Mouse (Mus musculus) liver, embryonic 16.5 days (tissue): ENCODE results near the gene Gm17622. TPM values are rescaled to one million over a fixed set of nuclear protein-coding genes. Genes with fewer than 3 reads are reported as not detected.

Source experiments
- ATAC-seq: fragments of 200-750 bp; cut with Nextera tagmentation; 2 replicates; pipeline ENCODE4 v1.8.0; 2017; ENCODE audit warnings: low read depth, mild to moderate bottlenecking, moderate number of reproducible peaks, moderate library complexity
- H3K27ac ChIP-seq: fragments of 300-500 bp; sonication (generic); 2 replicates; pipeline ENCODE4 v1.5.1; 2014; ENCODE audit warnings: mild to moderate bottlenecking, low read length
- H3K27me3 ChIP-seq: fragments of 300-500 bp; sonication (generic); 2 replicates; pipeline ENCODE4 v1.6.1; 2014; ENCODE audit warnings: low read depth, low read length, mixed read lengths; ENCODE audit not compliant: control insufficient read depth, insufficient read depth
- H3K36me3 ChIP-seq: fragments of 300-500 bp; sonication (generic); 2 replicates; pipeline ENCODE4 v1.6.1; 2014; ENCODE audit warnings: mild to moderate bottlenecking; ENCODE audit not compliant: control insufficient read depth, insufficient read depth
- H3K4me1 ChIP-seq: fragments of 300-500 bp; sonication (generic); 2 replicates; pipeline ENCODE4 v1.6.1; 2014; ENCODE audit warnings: low read depth, low read length, mixed read lengths; ENCODE audit not compliant: control insufficient read depth
- H3K4me2 ChIP-seq: fragments of 300-500 bp; sonication (generic); 2 replicates; pipeline ENCODE4 v1.6.1; 2014; ENCODE audit warnings: low read depth, low read length, mixed read lengths
- H3K4me3 ChIP-seq: fragments of 300-500 bp; sonication (generic); 2 replicates; pipeline ENCODE4 v1.5.1; 2014; ENCODE audit warnings: low read depth, mild to moderate bottlenecking, low read length
- H3K9ac ChIP-seq: fragments of 300-500 bp; sonication (generic); 2 replicates; pipeline ENCODE4 v1.6.1; 2014; ENCODE audit warnings: low read depth, low read length
- H3K9me3 ChIP-seq: fragments of 300-500 bp; sonication (generic); replicated peaks from 2 replicates; pipeline ENCODE4 v1.6.1; 2016; ENCODE audit warnings: low read length; ENCODE audit not compliant: control insufficient read depth
- WGBS: fragments of 180-500 bp; shearing (Covaris S2); extraction: QIAGEN DNeasy Blood & Tissue Kit; methylation state at CpG from one replicate; pipeline ENCODE4 v1.1.7; 2014; ENCODE audit not compliant: insufficient replicate concordance; 5-methylcytosine and 5-hydroxymethylcytosine counted together
- polyA plus RNA-seq: library from polyadenylated mRNA; unstranded; fragments of >200 nt; fragmentation: Nextera tagmentation; extraction: Ambion mirVana; gene quantifications from 2 replicates; pipeline ENCODE4 v1.2.1, GENCODE M21; 2015

The Gm17622 gene
- polyA plus RNA-seq, 1 experiment from 2014 or later: not detected

DNA sequence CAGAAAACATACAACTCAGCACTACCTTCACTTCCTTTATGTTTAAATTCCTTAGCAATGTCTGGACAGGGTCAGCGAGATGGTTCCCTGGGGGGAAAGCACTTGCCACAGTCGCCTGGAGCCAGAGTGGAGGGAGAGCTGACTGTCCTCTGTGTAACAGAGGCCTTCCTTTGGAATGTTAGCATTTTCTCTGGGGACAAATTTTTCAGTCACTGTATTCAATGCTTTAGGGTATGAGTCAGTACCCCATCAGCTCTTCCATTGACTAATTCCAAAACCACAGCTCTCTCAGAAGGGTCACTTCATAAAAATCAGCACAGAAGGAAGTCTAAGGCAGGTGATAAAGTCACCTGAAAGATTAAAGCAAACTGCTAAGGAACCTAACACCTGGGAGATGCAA, 43.2 kb downstream of the Gm17622 start:
- no peak for ATAC-seq

DNA sequence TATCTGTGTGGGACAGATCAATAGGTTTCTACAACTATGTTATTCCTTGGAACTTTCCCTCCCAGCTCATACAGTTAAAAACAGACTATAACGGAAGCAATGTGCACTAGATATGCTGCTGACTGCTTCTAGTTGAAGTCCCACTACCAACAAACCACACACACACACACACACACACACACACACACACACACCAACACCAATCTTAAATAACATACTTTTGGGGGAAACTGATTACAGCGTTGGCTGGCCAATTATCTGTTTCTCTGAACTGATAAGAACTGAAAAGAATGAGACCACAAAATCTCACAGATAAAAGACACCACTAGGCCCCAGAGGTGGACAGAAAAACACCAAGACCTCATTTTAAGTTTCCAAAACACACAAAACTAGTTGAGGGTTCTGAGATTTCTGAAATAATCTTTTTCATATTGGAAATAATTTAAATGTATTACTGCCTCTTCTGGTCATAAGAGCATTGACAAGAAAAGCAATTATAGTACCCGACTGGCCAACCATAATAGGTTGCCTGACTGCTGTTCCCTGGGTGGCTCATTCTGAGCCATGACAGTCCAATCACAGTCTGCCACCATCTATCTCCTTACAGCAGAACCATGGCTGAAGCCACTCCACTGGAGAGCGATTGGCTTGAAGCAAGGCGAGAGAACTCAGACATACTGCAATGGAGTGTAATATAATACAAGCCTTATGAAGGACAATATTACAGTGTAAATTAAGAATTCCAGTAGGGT, 46.5 kb downstream of the Gm17622 start:
- Histone ChIP-seq H3K4me1 (no peaks in the 10 kb centered on the region; the same call in none of the 2 replicates), H3K4me3 (no peak overlapping the region), H3K36me3 (no peaks in the 10 kb centered on the region), H3K9me3 (no peaks in the 10 kb centered on the region), H3K4me2 (no peak overlapping the region), H3K27me3 (no peaks in the 10 kb centered on the region), H3K9ac (no peak overlapping the region), H3K27ac (no peak overlapping the region)
- WGBS: 39% methylated on average over 5 of the region's 5 CpGs
- no peak for ATAC-seq

More for the DNA sequence above, 43.2 kb downstream of the Gm17622 start:
- H3K4me2 ChIP-seq: no peak overlapping the region
- 70% methylated on average over 2 of the region's 2 CpGs for WGBS
- H3K9ac ChIP-seq: no peak overlapping the region
- H3K4me3 ChIP-seq: no peak overlapping the region
- no peaks in the 10 kb centered on the region for H3K27me3 ChIP-seq
- H3K27ac ChIP-seq: no peak overlapping the region
- no peaks in the 10 kb centered on the region; the same call in 1 of the 2 replicates for H3K4me1 ChIP-seq
- H3K36me3 ChIP-seq: no peaks in the 10 kb centered on the region; the same call in 1 of the 2 replicates
- no peaks in the 10 kb centered on the region for H3K9me3 ChIP-seq

DNA sequence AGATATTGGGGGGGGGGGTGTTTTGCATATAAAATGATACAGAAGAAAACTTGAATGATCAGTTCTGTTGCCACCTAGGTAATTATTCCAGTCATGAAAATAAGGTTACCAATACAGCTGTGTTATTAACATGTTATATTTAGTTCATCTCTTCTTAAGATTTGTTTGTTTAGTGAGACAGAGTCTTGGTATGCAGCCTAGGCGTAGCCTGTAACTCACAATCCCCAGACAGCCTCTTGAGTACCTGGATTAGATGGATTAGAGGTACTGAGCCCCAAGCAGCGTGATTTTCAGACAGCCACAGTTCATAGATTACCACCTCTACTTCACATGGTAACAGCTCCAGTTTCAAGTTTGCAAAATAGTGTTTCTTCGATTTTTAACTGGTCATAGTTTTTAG, 47.6 kb downstream of the Gm17622 start:
- Histone ChIP-seq H3K4me2 (no peak overlapping the region), H3K9ac (no peak overlapping the region), H3K27me3 (no peaks in the 10 kb centered on the region), H3K4me1 (no peaks in the 10 kb centered on the region; the same call in none of the 2 replicates), H3K9me3 (no peaks in the 10 kb centered on the region), H3K27ac (no peak overlapping the region), H3K36me3 (no peaks in the 10 kb centered on the region), H3K4me3 (no peak overlapping the region)
- ATAC-seq: no peak
- 66% methylated on average over 3 of the region's 3 CpGs for WGBS

Other genes starting within 250 kb of the Gm17622 start
- gene Poc5, start 102.4 kb upstream of the Gm17622 start, polyA plus RNA-seq: 5.4 and 5.9 TPM in 2 replicates
- gene Ankdd1b, start 19.5 kb upstream of the Gm17622 start, polyA plus RNA-seq: not detected in 2 replicates
- 3.7 and 3.8 TPM in 2 replicates for gene Polk, start 51.8 kb downstream of the Gm17622 start, polyA plus RNA-seq
- 5.2 and 5.5 TPM in 2 replicates for gene Col4a3bp, start 51.9 kb downstream of the Gm17622 start, polyA plus RNA-seq
- 98.2 and 101 TPM in 2 replicates for gene Hmgcr, start 180.2 kb downstream of the Gm17622 start, polyA plus RNA-seq